Mouse (Mus musculus): ENCODE data around the gene Hadhb. TPM values are rescaled to one million over a fixed set of nuclear protein-coding genes. Genes with fewer than 3 reads are reported as not detected.
A peak's percentile ranks its signal among the peaks of the same experiment; 100 is the strongest.

Hadhb gene
- 52.1 and 53.6 TPM in 2 replicates for polyA plus RNA-seq (2015; fragmentation: Nextera tagmentation; extraction: Ambion mirVana)

DNA sequence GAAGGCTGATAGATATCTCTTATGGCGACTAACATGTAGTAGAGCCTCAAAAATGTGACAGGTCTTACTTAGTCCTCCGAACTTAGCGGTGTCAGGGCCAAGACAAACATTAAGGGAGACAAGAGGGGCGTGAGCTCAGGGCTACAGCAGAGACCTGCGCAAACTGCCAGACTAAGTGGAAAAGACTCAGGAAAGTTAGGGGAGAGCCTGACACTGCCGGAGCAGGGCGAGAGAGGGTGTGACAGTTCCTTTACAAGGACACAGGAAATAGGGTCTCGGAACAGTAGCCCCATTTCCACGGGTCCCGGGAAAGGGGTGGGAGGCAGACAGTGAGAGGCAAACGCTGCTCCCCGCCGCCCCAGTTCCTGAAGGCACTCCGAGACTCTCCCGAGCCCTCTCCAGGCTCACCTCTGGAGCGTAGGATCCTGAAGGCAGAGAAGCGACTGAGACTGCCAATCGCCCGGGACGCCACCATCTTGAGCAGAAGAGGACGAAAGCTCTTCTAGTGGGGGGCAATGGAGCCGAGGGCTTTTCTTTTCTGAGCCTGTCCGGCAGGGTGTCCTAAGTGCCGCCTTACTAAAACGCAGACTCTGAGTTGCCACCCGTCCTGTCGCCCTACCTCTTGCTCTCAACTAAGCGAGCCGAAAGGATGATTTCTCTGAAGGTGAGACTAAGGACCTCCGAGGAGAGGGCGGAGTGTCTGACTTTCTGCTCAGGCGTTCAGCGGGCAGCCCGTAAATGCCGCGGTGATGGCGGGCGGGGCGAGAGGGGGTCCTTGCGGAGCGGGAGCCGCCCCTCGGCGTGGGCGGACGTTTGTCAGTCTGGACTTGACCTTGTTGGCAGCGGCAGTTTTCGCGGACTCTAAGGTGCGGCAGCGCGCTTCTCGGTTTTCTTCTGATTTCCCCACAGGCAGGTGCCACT, at the start of gene Hadhb, which contains the start of gene Hadha:
Gene Hadhb, plus strand, starts transcription at position 775 of the 921 bp plus-strand sequence.
Gene Hadha, minus strand, starts transcription at position 689 of the 921 bp plus-strand sequence.
- ATAC-seq, result peak; percentile 95
- Histone ChIP-seq H3K27me3 (ENCODE audit: control insufficient read depth, insufficient read depth, low read depth, low read length) (no peaks in the 10 kb centered on the region), H3K9ac (ENCODE audit: low read depth, low read length) (peak within 1 kb of the TSS; percentile 88), H3K4me3 (ENCODE audit: low read depth, low read length) (peak within 1 kb of the TSS; percentile 91), H3K4me1 (ENCODE audit: control insufficient read depth, insufficient read depth, low read length) (peaks cover 28% of the 10 kb centered on the region), H3K27ac (ENCODE audit: low read length) (peak within 1 kb of the TSS; percentile 93), H3K9me3 (replicated peaks; ENCODE audit: control insufficient read depth, low read length, poor library complexity, severe bottlenecking) (no peaks in the 10 kb centered on the region), H3K36me3 (ENCODE audit: control insufficient read depth, insufficient read depth, low read length) (no peaks in the 10 kb centered on the region), H3K4me2 (ENCODE audit: low read length) (peak within 1 kb of the TSS; percentile 84)
- under 1% methylated on average over 53 of the region's 53 CpGs for WGBS

- ATAC-seq, result peak; percentile 37
- Histone ChIP-seq H3K4me3 (ENCODE audit: low read depth, low read length) (peak within 1 kb of the TSS; percentile 63), H3K27me3 (ENCODE audit: control insufficient read depth, insufficient read depth, low read depth, low read length) (no peaks in the 10 kb centered on the region; the same call in 1 of the 2 replicates), H3K36me3 (ENCODE audit: control insufficient read depth, insufficient read depth, low read length) (no peaks in the 10 kb centered on the region), H3K9me3 (replicated peaks; ENCODE audit: control insufficient read depth, low read length, poor library complexity, severe bottlenecking) (no peaks in the 10 kb centered on the region), H3K9ac (ENCODE audit: low read depth, low read length) (peak within 1 kb of the TSS; percentile 73), H3K4me2 (ENCODE audit: low read length) (peak within 1 kb of the TSS; percentile 99), H3K27ac (ENCODE audit: low read length) (peak within 1 kb of the TSS; percentile 83), H3K4me1 (ENCODE audit: control insufficient read depth, insufficient read depth, low read length) (peaks cover 38% of the 10 kb centered on the region)
- WGBS, result under 1% methylated on average over 29 of the region's 29 CpGs
These were observed 49.3 kb upstream of the Hadhb start, which contains the start of gene 3110082J24Rik for GRCm38 (mm10) chr5:30105668-30106300. TSS of gene 3110082J24Rik (minus strand) at chr5:30106086.

DNA sequence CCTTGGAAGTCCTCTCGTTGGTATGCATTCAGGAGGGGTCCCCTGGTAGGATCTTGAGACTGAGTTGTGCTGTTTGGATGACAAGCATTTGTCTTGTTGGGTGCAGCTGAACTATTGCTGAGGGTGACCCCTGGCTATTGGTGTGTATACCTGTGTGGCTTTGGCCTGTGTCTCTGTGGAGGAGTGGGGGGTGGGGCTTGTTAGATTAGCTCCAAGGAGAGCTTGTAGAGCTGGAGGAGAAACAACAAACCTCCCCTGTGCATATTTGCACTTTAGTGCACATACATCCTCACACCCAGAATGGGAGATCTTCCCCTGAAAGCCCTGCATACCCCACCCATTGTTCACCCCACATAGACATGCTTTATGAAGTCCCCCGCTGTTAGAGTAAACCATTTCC, 48.3 kb upstream of the Hadhb start:
- peak overlapping the region; percentile 63 for H3K4me3 ChIP-seq (ENCODE audit: low read depth, low read length)
- H3K9me3 ChIP-seq (replicated peaks; ENCODE audit: control insufficient read depth, low read length, poor library complexity, severe bottlenecking), result no peaks in the 10 kb centered on the region
- H3K27ac ChIP-seq (ENCODE audit: low read length), result peak overlapping the region; percentile 83
- H3K4me2 ChIP-seq (ENCODE audit: low read length), result peak overlapping the region; percentile 99
- H3K9ac ChIP-seq (ENCODE audit: low read depth, low read length), result no peak overlapping the region
- H3K27me3 ChIP-seq (ENCODE audit: control insufficient read depth, insufficient read depth, low read depth, low read length), result no peaks in the 10 kb centered on the region; the same call in 1 of the 2 replicates
- H3K36me3 ChIP-seq (ENCODE audit: control insufficient read depth, insufficient read depth, low read length), result no peaks in the 10 kb centered on the region
- 0 out of 2 replicates have a peak, but pooled peaks have one; percentile 1 for ATAC-seq
- 12% methylated on average over 2 of the region's 2 CpGs for WGBS
- peaks cover 45% of the 10 kb centered on the region for H3K4me1 ChIP-seq (ENCODE audit: control insufficient read depth, insufficient read depth, low read length)

DNA sequence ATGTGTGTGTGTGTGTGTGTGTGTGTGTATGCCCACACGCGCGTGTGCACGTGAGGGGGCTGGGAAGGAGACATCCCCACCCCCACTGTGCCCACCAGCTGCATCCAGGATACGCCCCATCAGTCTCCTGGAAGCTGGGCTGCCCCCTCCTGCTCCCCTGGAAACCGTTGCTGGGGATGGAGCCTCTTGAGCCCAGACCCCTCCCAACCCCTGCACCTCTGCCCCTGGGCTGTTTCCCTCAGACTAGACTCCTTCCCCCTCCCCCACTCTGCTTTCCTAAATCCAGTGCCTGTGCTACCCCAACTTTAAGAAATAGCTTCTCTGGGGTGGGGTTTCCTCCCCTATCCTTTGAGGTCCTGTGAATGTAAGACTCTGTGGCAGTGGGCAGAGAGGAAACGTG, 47.9 kb upstream of the Hadhb start:
- WGBS, result 0% methylated on average over 6 of the region's 7 CpGs
- H3K36me3 ChIP-seq (ENCODE audit: control insufficient read depth, insufficient read depth, low read length), result no peaks in the 10 kb centered on the region
- peak overlapping the region; percentile 99 for H3K4me2 ChIP-seq (ENCODE audit: low read length)
- H3K27ac ChIP-seq (ENCODE audit: low read length), result peak overlapping the region; percentile 83
- peak; percentile 29; the same call in 1 of the 2 replicates for ATAC-seq
- H3K9ac ChIP-seq (ENCODE audit: low read depth, low read length), result no peak overlapping the region
- H3K4me1 ChIP-seq (ENCODE audit: control insufficient read depth, insufficient read depth, low read length), result peaks cover 45% of the 10 kb centered on the region
- H3K27me3 ChIP-seq (ENCODE audit: control insufficient read depth, insufficient read depth, low read depth, low read length), result no peaks in the 10 kb centered on the region; the same call in 1 of the 2 replicates
- H3K4me3 ChIP-seq (ENCODE audit: low read depth, low read length), result 0 out of 2 replicates have a peak overlapping the region, but pooled peaks have one; percentile 18
- H3K9me3 ChIP-seq (replicated peaks; ENCODE audit: control insufficient read depth, low read length, poor library complexity, severe bottlenecking), result no peaks in the 10 kb centered on the region

GRCm38 (mm10) chr5:30107611-30108041, 47.4 kb upstream of the Hadhb start:
- peak; percentile 9; the same call in 1 of the 2 replicates for ATAC-seq
- Histone ChIP-seq H3K4me2 (ENCODE audit: low read length) (peak overlapping the region; percentile 99), H3K9me3 (replicated peaks; ENCODE audit: control insufficient read depth, low read length, poor library complexity, severe bottlenecking) (no peaks in the 10 kb centered on the region), H3K27me3 (ENCODE audit: control insufficient read depth, insufficient read depth, low read depth, low read length) (no peaks in the 10 kb centered on the region; the same call in 1 of the 2 replicates), H3K27ac (ENCODE audit: low read length) (peak overlapping the region; percentile 51), H3K9ac (ENCODE audit: low read depth, low read length) (peak overlapping the region; percentile 35; the same call in 1 of the 2 replicates), H3K36me3 (ENCODE audit: control insufficient read depth, insufficient read depth, low read length) (no peaks in the 10 kb centered on the region), H3K4me3 (ENCODE audit: low read depth, low read length) (no peak overlapping the region), H3K4me1 (ENCODE audit: control insufficient read depth, insufficient read depth, low read length) (peaks cover 45% of the 10 kb centered on the region)
- WGBS, result 11% methylated on average over 5 of the region's 5 CpGs

- no peak for ATAC-seq
- Histone ChIP-seq H3K4me3 (ENCODE audit: low read depth, low read length) (no peak overlapping the region), H3K27ac (ENCODE audit: low read length) (peak overlapping the region; percentile 51), H3K4me2 (ENCODE audit: low read length) (peak overlapping the region; percentile 99), H3K9me3 (replicated peaks; ENCODE audit: control insufficient read depth, low read length, poor library complexity, severe bottlenecking) (no peaks in the 10 kb centered on the region), H3K36me3 (ENCODE audit: control insufficient read depth, insufficient read depth, low read length) (no peaks in the 10 kb centered on the region), H3K4me1 (ENCODE audit: control insufficient read depth, insufficient read depth, low read length) (peaks cover 45% of the 10 kb centered on the region), H3K27me3 (ENCODE audit: control insufficient read depth, insufficient read depth, low read depth, low read length) (no peaks in the 10 kb centered on the region; the same call in 1 of the 2 replicates), H3K9ac (ENCODE audit: low read depth, low read length) (no peak overlapping the region)
- WGBS, result 64% methylated on average over 6 of the region's 6 CpGs
These were observed 46.8 kb upstream of the Hadhb start for GRCm38 (mm10) chr5:30108233-30108632.

GRCm38 (mm10) chr5:30109899-30110298, 45.1 kb upstream of the Hadhb start:
- no peak for ATAC-seq
- H3K4me1 ChIP-seq (ENCODE audit: control insufficient read depth, insufficient read depth, low read length), result peaks cover 46% of the 10 kb centered on the region
- H3K36me3 ChIP-seq (ENCODE audit: control insufficient read depth, insufficient read depth, low read length), result no peaks in the 10 kb centered on the region
- no peaks in the 10 kb centered on the region for H3K9me3 ChIP-seq (replicated peaks; ENCODE audit: control insufficient read depth, low read length, poor library complexity, severe bottlenecking)
- no peak overlapping the region for H3K4me3 ChIP-seq (ENCODE audit: low read depth, low read length)
- WGBS, result 26% methylated on average over 2 of the region's 2 CpGs
- H3K4me2 ChIP-seq (ENCODE audit: low read length), result no peak overlapping the region
- peak overlapping the region; percentile 33; the same call in 1 of the 2 replicates for H3K27ac ChIP-seq (ENCODE audit: low read length)
- no peak overlapping the region for H3K9ac ChIP-seq (ENCODE audit: low read depth, low read length)
- no peaks in the 10 kb centered on the region; the same call in 1 of the 2 replicates for H3K27me3 ChIP-seq (ENCODE audit: control insufficient read depth, insufficient read depth, low read depth, low read length)

GRCm38 (mm10) chr5:30110371-30111060, 44.5 kb upstream of the Hadhb start:
- 6% methylated on average over 22 of the region's 22 CpGs for WGBS
- Histone ChIP-seq H3K9ac (ENCODE audit: low read depth, low read length) (no peak overlapping the region), H3K9me3 (replicated peaks; ENCODE audit: control insufficient read depth, low read length, poor library complexity, severe bottlenecking) (no peaks in the 10 kb centered on the region), H3K4me1 (ENCODE audit: control insufficient read depth, insufficient read depth, low read length) (peaks cover 40% of the 10 kb centered on the region), H3K4me2 (ENCODE audit: low read length) (peak overlapping the region; percentile 49), H3K27me3 (ENCODE audit: control insufficient read depth, insufficient read depth, low read depth, low read length) (no peaks in the 10 kb centered on the region), H3K36me3 (ENCODE audit: control insufficient read depth, insufficient read depth, low read length) (no peaks in the 10 kb centered on the region), H3K4me3 (ENCODE audit: low read depth, low read length) (peak overlapping the region; percentile 18), H3K27ac (ENCODE audit: low read length) (peak overlapping the region; percentile 58)
- ATAC-seq, result no peak

Measured in midbrain, embryonic 16.5 days (tissue).